Mouse (Mus musculus) adrenal gland, adult 18-20 months (tissue): ENCODE measurements around the gene Runx1. TPM values are rescaled to one million over a fixed set of nuclear protein-coding genes. Genes with fewer than 3 reads are reported as not detected.
A peak's percentile ranks its signal among the peaks of the same experiment; 100 is the strongest.

Experiments used
- DNase-seq, 2 experiments: peaks; one replicate each; pipeline ENCODE4 v3.0.0; 2021 to 2022; ENCODE audit warnings: low spot score in 2 of 2
- total RNA-seq, 2 experiments: library from RNA; stranded (reverse); gene quantifications; 1 replicate in 1 of 2; 2 replicates in 1 of 2; pipeline ENCODE4 v1.2.3; 2021

Gene Runx1
- total RNA-seq, 2 experiments from 2014 or later: 3.5 to 4.5 TPM

DNA sequence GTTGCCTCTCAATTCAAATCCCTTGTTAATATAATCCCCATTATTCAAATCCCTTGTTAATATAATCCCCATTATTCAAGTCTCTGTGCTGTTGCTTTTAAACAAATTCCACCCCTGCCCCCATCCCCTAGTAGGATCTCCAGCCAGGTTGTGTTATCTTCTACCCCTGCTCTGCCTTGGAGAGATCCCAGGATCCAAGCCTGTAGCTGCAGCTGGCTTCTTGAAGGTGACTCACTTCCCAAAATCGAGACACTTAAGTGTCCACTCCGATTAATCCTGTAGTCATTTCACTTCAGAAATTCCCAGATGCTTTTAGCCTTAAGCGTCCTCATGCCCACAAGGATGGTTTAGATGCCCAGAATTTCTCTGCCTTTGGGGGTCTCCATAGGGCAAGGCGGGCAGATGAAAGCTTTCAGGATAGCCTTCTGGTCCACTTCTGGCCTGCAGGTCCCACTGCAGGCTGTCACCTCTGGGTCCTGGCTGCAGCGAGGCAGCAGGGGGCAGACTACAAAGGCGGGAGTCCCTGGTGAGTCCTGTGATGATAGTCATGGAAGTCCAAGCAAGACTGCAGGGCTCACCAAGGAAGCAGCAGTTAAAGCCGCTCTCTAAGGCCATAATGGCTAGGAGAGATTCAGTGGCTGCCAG lies 1.8 kb upstream of the Runx1 start:
- DNase-seq: peak; percentile 10 to 35

DNA sequence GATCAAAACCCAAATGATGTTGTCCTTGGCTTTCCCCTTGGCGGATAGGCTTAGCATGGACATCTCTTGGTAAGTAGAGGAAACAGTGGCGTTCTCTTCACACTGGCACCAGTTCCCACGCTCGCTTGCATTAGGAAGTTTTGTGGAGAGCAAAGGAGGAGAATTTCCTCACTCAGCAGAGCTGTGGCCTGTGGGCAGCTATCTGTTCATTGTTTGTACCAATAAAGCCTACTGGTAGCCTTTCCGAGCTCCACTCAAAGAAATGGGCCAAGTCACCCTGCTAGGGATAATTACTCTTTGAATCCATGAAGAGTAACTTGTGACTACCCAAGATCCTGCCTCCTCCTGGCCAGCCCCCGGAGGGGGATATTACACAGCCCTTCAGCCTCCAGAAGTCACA lies 734 bp upstream of the Runx1 start:
- no peak for DNase-seq

DNA sequence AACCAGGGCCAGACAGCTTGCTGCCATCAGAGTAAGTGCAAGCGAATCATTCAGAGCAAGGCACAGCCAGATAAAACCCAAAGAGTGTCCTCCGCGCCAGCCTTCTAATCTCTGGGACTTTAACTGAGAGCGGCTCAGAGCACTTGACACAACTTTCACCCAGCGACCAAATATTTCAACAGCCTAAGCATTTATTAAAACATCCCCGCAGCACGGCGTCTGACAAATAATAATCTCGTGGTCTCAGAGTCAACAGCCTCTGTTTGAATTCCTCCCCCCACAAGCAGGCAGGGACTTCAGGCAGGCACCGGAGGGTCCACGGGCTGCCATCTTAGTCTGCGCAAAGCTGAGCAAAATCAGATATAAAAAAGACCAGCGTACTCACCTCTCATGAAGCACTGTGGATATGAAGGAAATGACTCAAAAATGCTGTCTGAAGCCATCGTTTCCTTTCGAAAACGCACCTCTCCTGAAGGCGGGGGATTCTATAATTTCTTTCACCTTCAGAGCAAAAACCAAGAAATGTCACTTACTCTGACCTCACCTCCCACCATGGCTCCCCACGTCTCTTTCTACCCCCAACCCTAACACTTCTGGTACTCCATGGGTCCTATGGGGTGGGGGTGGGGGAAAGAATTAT lies 625 bp downstream of the Runx1 start:
- no peak for DNase-seq

DNA sequence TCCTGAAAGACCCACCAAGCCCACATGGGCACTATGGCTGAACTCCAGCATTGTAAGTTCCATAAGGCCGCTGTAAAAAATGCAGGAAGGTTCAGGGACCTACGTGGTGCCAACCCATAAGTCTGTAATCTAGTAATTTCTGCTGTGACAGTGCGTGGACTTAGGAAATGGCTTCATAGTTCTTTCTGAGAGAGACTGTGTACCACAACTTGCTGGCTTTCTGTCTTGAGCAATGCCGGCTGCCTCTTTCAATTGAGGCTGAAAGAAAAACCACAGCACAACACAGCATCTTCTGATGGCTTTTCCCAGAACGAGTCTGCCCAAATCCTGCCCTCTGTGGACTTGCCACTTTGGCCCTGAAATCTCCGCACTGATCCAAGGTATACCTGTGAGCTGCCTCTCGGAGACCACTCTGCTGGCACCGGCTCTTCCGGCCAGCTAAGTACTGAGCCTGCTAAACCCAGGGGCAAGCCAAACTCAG lies 1.2 kb downstream of the Runx1 start:
- DNase-seq: no peak

DNA sequence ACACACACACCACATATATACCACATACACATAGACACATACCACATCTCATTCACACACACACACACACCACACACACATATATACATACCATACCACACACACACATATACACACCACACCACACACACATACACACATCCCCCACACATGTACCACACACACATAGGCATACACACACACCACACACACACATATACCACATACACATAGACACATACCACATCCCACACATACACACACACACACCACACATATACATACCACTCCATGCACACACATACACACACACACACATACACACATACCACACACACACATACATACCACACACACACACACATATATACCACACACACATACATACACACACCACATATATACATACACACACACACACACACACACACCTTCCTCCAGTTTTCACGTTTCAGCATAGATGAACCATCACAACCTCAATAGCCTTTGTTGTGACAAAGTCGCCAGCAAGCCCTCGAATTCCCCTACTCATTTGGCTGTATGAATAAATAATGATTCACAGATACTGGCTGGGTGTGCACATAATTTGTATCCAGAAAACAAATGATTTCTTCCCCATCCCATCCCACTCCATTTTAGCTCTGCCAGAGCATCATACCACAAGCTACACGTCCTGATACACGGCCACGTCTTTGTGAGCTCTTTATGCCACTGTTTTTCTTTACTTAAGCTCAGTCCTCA lies 1.8 kb downstream of the Runx1 start:
- no peak for DNase-seq

DNA sequence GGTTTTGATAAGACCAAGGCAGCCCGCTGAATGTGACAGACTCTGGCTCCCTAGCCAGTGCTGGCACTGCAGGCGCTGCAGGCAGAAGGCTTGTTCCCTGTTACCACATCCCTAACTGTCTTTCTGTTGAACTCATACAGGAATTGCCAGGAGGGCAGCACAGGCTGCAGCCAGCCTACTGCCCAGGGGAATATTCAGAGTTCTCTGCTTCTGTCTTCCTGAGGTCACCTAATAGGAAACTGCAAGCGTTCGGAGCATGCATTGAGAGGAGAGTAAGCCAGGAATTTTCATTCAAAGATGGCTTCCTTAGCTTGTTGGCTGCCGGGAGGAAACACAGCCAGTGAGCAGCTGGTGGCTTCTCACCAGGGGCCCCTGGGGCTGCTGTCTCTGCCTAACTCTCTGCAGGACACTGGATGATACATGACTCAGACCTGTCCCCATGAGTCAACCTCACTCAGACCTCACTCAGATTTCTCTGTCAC lies 2.5 kb downstream of the Runx1 start:
- DNase-seq: no peak

DNA sequence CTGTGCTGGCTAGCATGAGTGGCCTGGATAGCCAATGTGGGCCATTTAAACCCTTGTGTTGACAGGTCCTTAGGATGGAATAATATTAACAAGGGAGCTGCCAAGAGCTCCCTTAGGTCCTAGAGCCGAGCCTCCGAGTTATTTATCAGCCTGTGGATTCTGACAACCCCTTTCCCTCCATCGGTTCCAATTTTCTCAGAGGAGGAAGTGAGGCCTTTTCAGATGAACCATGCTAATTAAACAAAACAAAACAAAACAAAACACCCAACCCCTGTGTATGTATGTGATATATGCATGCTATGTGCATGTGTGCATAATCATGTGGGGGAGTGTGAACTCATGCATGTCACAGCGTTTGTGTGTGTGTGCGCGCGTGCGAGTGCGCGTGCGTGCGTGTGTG lies 3.3 kb downstream of the Runx1 start:
- DNase-seq: no peak

DNA sequence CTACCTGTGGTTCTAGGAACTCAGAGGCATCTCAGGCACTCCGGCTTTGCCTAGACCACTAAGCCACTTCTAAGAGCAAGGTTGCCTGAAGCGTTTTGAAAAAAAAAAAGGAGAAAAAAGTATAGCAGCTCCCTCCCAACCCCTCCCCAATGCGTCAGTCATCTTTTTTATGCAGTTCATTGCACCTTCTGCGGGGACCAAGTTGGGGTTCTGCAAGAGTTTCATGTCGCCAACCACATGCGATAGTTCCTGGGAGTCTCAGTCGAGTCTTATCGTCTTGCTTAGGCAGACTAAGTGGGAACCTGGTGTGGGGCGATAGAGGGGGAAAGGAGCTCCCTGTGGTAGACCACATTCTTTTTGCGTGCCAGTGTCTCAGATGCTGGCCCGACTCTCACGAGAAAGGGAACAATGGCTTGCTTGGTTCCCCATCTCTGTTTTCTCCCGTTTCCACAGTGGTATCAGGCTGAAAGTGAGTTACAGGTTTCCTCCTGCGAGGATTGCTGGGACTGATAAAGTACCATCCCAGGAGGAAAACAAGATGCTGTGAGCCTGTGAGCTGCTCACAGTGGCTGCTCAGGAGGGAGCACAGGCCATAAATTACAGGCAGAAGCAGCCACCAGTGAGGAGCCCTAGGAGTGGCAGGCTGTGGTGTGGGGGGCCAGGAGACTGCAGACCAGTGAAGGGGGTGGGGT lies 3.9 kb downstream of the Runx1 start:
- no peak for DNase-seq

DNA sequence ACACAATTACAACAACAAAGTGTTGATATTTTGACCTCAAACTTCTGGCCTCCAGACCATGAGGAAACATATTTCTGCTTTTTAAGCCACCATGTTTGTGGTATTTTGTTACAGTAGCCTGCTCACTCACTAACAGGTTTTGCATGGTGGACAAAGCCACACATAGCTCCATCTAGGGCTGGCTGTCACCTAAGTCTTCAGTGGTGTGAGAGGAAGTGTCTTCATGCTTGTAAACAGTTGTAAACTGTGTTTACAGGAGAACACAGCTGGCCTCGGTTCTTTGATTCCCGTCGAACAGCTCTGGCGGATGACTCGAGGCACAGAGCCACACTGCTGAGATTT lies 4.4 kb downstream of the Runx1 start:
- DNase-seq: no peak

DNA sequence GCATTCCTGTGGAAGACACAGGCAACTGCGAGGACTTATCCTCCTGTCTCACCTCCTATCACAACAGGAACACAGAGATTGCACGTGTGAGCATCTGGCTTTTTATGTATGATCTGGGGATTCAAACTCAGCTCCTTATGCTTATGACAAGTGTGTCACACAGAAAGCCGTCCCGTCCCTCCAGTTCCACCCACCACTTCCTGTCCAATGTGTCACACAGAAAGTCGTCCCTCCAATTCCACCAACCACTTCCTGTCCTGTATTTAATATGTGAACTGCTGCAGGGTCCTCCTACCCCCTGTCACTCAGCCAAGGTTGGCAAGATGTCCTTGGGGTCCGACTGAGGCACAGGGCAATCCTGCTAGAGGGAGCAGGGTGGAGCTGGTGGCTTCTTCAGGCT lies 5.5 kb downstream of the Runx1 start:
- DNase-seq: no peak

DNA sequence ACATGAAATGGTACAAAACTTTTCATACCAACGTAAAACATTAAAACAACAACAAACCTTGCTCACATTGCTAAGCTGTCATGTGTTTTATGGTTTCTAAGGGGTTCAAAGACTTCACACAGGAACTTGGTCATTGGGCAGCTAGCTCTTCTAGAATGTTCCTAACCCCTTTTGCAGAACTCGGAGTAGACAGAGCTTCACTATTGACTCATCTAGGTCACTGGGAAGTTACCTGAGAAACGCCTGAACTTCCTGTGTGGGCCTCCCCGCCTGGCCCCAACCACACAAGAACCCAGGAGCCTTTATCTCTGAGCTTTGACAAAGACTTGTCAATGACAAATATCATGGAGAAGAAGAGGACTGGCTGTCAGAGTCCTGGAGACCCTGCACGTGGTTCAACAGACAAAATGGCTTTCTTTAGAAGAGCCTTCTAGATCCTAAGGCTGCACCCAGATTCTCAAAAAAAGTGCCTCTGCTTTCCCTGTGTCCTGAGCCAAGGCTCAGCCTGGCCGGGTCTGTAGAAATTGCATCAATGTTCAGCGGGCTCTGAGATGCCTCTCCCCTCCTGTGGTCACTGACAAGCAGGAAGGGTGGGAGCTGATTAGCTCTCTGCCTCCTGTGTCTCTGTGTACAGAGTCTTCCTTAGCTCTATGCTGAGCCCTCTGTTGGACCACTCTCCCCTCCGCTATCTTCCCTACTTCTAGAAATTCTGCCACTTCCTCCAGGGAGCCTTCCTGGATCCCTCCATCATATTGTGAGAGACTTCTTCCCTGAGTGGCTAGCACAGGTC lies 7.3 kb downstream of the Runx1 start:
- no peak for DNase-seq

DNA sequence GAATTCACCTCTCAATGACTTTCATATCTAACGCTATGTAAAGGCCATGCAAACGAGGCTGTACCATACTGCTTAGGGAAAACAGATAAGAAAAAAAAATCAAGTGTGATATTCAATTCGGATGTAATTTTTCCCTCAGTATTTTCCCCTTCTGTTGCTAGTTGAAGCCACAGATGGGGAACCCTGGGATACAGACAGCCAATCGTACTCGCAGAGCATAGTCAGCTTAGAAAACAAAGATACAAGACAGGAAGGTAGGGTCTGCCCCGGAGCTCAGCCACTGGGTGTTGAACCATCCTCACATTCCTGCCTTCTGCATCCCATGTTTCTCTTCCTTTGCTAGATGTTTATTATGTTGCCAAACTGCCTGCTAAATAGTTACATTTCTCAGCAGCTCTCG lies 9.9 kb downstream of the Runx1 start:
- no peak for DNase-seq

DNA sequence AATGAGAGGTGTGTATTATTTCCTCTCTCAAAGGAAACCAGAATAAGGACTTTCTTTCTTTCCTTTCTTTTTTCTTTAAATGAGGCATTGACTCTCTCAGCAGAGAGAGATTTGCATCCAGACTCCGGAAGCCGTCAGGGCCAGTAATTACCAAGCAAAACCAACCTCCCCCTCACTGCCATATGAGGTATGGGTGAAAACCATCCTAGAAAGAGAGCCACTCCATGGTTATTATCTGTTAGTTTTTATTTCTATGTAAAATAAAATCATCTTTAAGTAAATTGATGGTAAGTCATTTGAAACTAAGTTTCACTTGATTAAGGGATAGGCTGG lies 10.8 kb downstream of the Runx1 start:
- DNase-seq: no peak

DNA sequence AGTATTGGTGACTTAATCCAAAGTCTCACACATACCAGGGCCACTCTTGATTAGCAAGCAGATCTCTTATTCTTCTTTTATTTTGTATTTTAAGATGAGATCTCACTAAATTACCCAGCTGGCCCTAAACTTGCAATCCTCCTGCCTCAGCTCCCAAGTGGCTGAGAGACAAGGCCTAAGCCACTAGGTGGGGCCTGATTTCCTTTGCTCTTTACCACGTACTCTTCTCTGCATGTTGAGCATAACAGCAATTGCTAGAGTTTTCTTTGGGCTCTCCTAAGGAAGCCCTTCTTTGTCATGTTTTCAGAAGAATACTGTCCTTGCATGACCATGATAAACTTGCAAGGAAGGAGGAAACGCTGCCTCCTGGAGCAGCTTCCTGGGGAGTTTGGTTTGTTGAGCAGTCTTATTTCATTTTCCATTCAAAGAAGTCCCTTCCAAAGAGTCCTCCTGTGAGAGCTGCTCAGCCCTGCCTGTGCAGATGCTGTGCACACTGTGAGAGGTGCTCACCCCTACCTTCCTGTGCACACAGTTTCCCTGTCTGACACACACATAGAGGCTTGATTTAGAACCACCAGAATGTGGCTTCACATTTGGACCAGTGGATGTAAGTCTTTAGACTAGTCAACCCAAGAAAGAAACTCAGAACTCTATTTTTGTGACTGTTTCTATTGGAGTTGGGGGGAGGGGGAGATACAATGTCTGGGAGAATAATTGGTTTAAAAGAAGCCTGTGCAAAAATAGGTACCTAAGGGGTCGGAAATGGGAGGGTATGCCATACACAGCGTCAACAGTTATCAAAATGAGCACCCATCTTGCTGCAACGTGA lies 11.4 kb downstream of the Runx1 start:
- DNase-seq: no peak

DNA sequence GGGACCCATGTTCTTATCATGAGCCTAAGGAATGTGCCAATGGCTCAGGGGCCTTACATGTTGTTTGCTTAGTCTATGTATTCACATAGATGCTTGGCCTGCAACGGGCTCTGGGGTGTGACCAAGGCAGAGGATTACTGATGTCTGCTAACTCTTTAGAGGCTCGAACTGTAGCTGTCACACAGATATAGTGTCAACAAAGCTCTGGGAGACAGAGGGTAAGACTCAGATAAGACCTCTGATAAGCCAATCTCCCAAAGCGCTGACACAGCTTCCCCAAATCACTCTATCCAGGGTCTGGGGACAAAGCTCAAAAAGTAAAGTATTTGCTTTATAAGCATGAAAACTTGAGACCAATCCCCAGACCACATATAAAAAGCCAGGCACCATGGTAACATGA lies 13.5 kb downstream of the Runx1 start:
- no peak for DNase-seq

DNA sequence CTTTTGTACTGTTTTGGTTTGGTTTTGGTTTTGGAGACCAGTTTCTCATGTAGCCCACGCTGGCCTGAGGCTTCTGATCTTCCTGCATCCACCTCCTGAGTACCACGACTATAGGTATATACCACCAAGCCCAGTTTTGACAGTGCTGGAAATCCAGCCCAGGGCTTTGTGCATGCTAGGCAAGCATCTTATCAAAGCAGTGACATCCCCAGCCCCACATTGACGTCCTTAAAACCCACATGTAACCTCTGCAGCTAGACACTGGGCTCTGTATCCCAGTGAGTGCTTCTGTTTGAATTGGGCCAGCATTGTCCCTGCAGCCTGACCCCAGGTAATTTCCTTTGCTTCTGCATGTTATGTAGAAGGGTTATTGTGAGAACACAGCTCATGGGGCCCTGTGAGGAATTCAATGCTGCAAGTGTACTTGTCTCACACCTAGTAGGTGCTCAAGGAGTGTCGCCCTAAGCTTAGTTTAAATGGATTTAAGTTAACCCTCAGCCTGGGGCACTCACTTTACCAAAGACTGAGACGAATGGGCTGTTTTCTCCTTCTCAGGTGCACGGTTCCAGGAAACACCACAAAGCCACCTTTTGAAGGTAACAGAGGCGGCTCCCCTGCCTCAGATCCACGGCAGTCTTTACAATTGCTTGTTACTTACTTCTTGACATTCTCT lies 15.2 kb downstream of the Runx1 start:
- DNase-seq: no peak

DNA sequence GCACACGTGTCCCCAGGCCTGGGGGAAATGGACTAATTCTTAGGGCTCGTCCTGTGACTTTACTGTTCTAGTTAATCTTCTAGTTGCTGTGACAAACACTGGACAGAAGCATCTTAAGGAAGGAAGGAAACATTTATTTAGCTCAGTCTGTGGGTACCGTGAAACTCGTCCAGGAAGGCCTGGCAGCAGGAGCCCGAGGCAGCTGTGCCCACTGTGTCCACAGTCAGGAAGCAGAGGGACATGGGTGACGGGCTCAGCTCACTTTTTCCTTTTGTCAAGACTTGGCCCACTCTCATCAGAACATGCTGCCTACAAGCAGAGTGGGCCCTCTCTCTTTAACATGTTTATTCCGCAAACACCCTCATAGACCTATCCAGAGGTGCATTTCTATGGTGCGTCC lies 18.2 kb downstream of the Runx1 start:
- DNase-seq: no peak

DNA sequence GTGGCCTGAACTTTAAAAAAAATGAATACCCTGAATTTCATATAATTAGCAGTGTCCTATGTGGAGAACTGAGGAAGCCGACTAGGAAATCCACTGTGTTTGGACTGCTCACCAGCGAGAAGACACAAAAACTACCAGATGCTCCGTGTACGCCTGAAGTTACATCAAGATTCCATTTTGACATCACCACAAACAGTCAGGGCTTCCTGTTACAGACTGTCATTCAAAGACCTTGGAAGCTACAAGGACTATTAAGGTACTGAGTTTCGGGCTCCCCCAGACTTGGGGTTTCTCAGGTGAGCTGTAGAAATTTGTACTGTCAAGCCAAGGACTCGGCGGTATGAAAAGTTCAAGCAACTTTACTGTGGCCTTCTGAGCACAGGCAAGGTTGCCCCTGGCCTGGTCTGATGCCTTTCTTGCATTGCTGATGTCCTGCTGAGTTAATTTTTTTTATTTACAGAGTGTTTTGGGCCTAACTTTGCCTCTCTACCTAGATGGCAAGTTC lies 22.8 kb downstream of the Runx1 start:
- DNase-seq: no peak

DNA sequence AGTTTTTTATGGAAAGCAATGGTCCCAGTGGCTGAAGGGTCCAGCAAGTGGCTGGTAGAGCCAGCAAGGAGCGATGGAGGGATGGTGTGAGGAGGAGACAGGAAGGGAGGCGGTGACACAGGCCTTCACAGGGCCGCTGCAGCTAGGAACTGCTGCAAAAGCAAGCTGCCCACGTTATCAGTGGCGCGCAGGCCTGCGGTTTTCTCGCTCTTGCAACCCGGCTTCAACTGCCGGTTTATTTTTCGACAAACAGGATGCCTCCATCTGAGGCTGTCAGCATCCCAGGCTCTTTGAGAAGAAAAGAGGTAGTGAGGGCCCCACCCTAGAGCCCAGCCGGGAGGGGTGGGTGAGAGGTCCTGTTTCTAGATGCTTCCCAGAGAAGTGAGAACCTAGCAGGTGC lies 24.4 kb downstream of the Runx1 start:
- DNase-seq: no peak

DNA sequence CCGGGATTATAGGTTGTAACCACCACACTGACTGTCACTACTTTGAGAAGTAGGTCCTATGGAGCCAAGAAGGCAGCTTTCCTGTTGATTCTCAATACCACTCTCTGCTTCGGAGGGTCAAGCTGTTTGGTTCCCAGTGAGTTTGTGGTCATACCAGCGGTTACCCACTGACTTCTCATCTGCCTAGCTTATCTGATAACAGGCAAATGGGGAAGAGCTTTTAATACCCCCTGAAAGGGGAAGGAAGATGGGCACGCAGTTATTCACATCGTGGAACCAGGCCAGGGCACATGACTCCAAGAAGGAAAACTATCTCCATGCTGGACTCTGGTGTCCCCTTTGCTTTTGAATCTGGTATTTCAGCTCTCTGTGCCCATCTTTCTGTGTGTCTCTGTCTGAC lies 25.1 kb downstream of the Runx1 start:
- no peak for DNase-seq
